Mouse (Mus musculus): ENCODE data around the gene Camk2g.

- TF ChIP-seq POLR2A (IDR thresholded peaks at IDR 0.05; ENCODE audit: control insufficient read depth in 1 of 2, insufficient read depth in 1 of 2, low read depth in 1 of 2, low read length in 2 of 2, poor library complexity in 1 of 2) (no peak), RCOR1 (IDR thresholded peaks at IDR 0.05; ENCODE audit: low read depth, low read length) (no peak), CTCF (IDR thresholded peaks at IDR 0.05 in 2 of 3, conservative IDR thresholded peaks at IDR 0.05 in 1 of 3; ENCODE audit: control insufficient read depth in 1 of 3, insufficient read depth in 1 of 3, low read depth in 2 of 3, low read length in 3 of 3, poor library complexity in 1 of 3, severe bottlenecking in 1 of 3) (no peak), POLR2AphosphoS5 (IDR thresholded peaks at IDR 0.05; ENCODE audit: borderline replicate concordance, low read depth, low read length) (no peak), MAFK (IDR thresholded peaks at IDR 0.05; ENCODE audit: borderline replicate concordance, low read depth, low read length) (no peak), TAL1 (IDR thresholded peaks at IDR 0.05; ENCODE audit: low read length) (no peak), MAZ (IDR thresholded peaks at IDR 0.05; ENCODE audit: low read depth, low read length) (no peak), EP300 (IDR thresholded peaks at IDR 0.05; ENCODE audit: low read depth in 1 of 2, low read length in 2 of 2) (no peak), KAT2A (conservative IDR thresholded peaks at IDR 0.05; ENCODE audit: low read depth, low read length) (no peak), NRF1 (IDR thresholded peaks at IDR 0.05; ENCODE audit: insufficient read depth, low read depth, low read length, poor library complexity, severe bottlenecking) (no peak)
These were observed 20.5 kb downstream of the Camk2g start for GRCm38 (mm10) chr14:20773410-20773809.
